Mouse (Mus musculus): ENCODE measurements around the gene Mt2. TPM values are rescaled to one million over a fixed set of nuclear protein-coding genes. Genes with fewer than 3 reads are reported as not detected.

The Mt2 gene
- polyA plus RNA-seq, 1 experiment from 2014 or later = 29.8 TPM

DNA sequence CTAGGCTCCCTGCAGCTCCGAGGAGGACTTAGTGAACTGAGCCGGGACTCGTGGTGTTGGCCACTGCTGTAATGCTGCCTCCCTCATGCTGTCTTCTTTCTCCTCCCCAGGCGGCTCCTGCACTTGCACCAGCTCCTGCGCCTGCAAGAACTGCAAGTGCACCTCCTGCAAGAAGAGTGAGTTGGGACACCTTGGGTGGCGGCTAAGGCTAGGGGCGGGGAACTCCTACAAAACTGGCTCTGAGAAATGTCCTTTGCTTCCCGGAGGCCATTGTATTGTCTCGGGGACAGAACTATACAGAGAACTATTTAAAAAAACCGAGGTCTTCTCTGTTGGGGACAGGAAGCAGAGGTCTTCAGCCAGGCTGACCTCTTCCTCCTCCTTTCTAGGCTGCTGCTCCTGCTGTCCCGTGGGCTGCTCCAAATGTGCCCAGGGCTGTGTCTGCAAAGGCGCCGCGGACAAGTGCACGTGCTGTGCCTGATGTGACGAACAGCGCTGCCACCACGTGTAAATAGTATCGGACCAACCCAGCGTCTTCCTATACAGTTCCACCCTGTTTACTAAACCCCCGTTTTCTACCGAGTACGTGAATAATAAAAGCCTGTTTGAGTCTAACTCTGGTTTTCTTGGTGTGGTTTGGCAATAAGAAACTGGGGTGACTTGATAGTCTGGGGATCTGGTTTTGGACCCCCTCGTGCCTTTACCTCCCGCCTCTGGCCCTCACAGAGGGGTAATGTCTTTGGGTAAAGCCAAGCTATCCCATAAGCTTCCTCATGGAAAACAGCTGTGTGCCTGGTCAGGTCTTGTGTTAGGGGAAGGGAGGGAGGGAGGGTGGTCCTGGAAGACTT lies 7.5 kb downstream of the Mt2 start:
- Histone ChIP-seq H3K4me3 (ENCODE audit: low read depth, low read length) (peak overlapping the region; percentile 30), H3K9me3 (ENCODE audit: control insufficient read depth, low read length) (no peaks in the 10 kb centered on the region), H3K4me1 (ENCODE audit: control insufficient read depth, insufficient read depth, low read length) (peaks cover 15% of the 10 kb centered on the region), H3K9ac (ENCODE audit: low read length) (no peak overlapping the region; the same call in 1 of the 2 replicates), H3K27me3 (ENCODE audit: control insufficient read depth, insufficient read depth, low read length) (peaks cover 74% of the 10 kb centered on the region), H3K27ac (ENCODE audit: low read depth, low read length) (no peak overlapping the region), H3K4me2 (peak overlapping the region; percentile 59), H3K36me3 (ENCODE audit: control insufficient read depth, insufficient read depth, low read length) (no peaks in the 10 kb centered on the region)
- ATAC-seq (ENCODE audit: low FRiP score) (no peak), DNase-seq (ENCODE audit: low spot score, missing footprints) (peak; percentile 95)
- 5% methylated on average over 25 of the region's 25 CpGs for WGBS

DNA sequence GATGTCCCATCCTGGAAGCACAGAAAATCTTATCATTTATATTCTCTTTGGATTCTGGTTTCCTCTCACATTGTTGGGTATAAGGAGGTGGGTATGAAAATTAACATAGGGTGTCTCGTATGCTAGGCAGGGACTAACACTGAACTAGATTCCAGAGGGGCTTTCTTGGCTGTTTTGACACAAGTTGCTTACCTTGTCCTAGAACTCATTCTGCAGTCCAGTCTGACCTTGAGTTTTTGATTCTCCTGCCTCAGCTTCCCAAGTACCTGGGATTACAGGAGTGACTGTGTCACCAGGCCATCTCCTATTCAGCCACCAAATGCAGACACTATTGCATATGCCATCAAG lies 8.1 kb downstream of the Mt2 start:
- ATAC-seq (ENCODE audit: low FRiP score) (no peak), DNase-seq (ENCODE audit: low spot score, missing footprints) (no peak)
- no peak overlapping the region for H3K9ac ChIP-seq (ENCODE audit: low read length)
- H3K4me3 ChIP-seq (ENCODE audit: low read depth, low read length) = no peak overlapping the region
- H3K4me2 ChIP-seq = no peak overlapping the region
- peaks cover 15% of the 10 kb centered on the region for H3K4me1 ChIP-seq (ENCODE audit: control insufficient read depth, insufficient read depth, low read length)
- 72% methylated on average over 1 of the region's 1 CpGs for WGBS
- H3K36me3 ChIP-seq (ENCODE audit: control insufficient read depth, insufficient read depth, low read length) = no peaks in the 10 kb centered on the region
- peaks cover 74% of the 10 kb centered on the region for H3K27me3 ChIP-seq (ENCODE audit: control insufficient read depth, insufficient read depth, low read length)
- no peaks in the 10 kb centered on the region for H3K9me3 ChIP-seq (ENCODE audit: control insufficient read depth, low read length)
- H3K27ac ChIP-seq (ENCODE audit: low read depth, low read length) = no peak overlapping the region

DNA sequence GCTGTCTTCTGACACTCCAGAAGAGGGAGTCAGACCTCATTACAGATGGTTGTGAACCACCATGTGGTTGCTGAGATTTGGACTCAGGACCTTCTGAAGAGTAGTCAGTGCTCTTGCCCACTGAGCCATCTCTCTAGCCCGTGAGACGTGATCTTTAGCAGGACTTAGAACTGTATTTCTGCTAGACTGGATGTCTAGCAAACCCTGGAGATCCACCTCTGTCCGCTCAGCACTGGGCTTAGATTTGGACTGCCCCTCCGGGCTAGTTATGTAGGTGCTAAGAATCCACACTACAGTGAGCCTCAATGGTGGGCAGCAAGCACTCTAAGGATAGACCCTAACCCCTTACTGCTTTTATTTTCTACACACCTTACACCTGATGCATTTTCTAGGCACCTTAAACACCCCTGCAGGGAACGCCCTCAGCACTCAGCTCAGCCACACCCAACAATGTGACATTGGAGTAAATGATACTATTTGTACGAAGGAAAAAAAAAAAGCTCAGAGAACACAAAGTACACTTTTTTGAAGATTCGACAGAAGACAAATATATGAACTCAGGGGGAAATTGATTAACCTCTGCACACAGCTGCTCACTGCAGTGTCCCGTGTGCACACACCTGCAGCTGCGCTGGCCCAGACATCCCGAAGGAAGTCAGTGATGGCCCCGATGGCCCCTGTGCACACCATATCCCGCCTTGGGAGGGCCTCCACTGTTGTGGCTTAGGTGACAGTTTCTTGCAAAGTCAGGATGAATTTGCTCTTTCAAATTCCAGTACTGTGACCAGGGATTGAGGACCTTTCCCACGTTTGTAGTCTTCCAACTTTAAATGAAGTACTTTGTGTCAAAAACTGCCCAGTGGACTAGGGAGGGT lies 9.8 kb downstream of the Mt2 start:
- no peaks in the 10 kb centered on the region for H3K9me3 ChIP-seq (ENCODE audit: control insufficient read depth, low read length)
- H3K36me3 ChIP-seq (ENCODE audit: control insufficient read depth, insufficient read depth, low read length) = no peaks in the 10 kb centered on the region
- no peak overlapping the region for H3K9ac ChIP-seq (ENCODE audit: low read length)
- DNase-seq (ENCODE audit: low spot score, missing footprints) (peak; percentile 84), ATAC-seq (ENCODE audit: low FRiP score) (no peak)
- no peak overlapping the region for H3K4me3 ChIP-seq (ENCODE audit: low read depth, low read length)
- WGBS = 69% methylated on average over 13 of the region's 13 CpGs
- peak overlapping the region; percentile 34; the same call in 1 of the 2 replicates for H3K4me2 ChIP-seq
- H3K27me3 ChIP-seq (ENCODE audit: control insufficient read depth, insufficient read depth, low read length) = peaks cover 80% of the 10 kb centered on the region
- H3K4me1 ChIP-seq (ENCODE audit: control insufficient read depth, insufficient read depth, low read length) = peaks cover 15% of the 10 kb centered on the region
- no peak overlapping the region for H3K27ac ChIP-seq (ENCODE audit: low read depth, low read length)

DNA sequence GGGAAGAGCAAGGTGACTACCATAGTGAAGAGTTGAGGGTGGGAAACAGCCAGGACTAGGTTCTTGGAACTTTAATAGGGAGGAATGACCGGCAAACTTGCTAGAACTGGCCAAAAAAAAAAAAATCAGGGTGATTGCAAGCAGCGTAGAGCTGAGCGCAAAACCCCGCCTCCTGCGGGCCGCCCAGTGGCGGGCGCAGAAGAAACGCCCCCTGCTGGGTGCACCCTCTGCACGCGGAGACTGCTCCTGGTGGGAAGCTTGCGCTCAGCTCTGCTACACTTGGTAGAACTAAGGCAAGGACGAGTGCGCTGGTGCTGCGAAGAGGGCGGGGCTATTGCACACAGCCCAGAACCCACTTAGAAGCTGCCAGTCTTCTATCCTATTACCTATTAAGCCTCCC lies 10.7 kb downstream of the Mt2 start:
- Histone ChIP-seq H3K4me1 (ENCODE audit: control insufficient read depth, insufficient read depth, low read length) (peaks cover 15% of the 10 kb centered on the region), H3K4me2 (peak overlapping the region; percentile 34), H3K27ac (ENCODE audit: low read depth, low read length) (no peak overlapping the region), H3K27me3 (ENCODE audit: control insufficient read depth, insufficient read depth, low read length) (peaks cover 78% of the 10 kb centered on the region), H3K36me3 (ENCODE audit: control insufficient read depth, insufficient read depth, low read length) (no peaks in the 10 kb centered on the region), H3K9ac (ENCODE audit: low read length) (no peak overlapping the region), H3K9me3 (ENCODE audit: control insufficient read depth, low read length) (no peaks in the 10 kb centered on the region), H3K4me3 (ENCODE audit: low read depth, low read length) (peak overlapping the region; percentile 15)
- peak; percentile 57 for ATAC-seq (ENCODE audit: low FRiP score)
- WGBS = under 1% methylated on average over 16 of the region's 16 CpGs
- peak; percentile 94 for DNase-seq (ENCODE audit: low spot score, missing footprints)

DNA sequence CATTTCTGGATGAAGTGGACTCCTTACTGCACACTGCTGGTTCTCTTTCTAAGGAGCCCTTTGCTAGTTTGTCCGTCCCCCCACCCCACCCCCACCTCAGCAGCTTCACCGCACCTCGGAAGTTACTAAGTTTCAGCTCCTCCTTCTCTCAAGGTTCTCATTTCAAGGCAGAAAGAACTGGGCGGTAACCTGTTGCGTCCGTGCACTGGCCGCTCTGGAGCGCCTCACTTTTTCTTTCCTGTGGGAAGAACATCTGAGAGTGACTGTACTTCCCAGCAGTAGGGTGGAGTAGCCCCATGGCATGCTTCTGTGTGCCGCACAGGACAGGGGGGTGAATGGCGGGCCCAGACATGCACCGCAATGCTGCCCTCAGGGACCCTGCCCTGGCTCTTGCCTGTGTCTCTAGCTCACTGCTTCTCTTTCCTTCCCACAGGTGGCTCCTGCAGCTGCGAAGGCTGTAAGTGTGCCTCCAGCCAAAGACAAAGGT lies 11.9 kb downstream of the Mt2 start:
- H3K9ac ChIP-seq (ENCODE audit: low read length) = no peak overlapping the region
- H3K4me3 ChIP-seq (ENCODE audit: low read depth, low read length) = no peak overlapping the region
- no peaks in the 10 kb centered on the region for H3K9me3 ChIP-seq (ENCODE audit: control insufficient read depth, low read length)
- H3K27me3 ChIP-seq (ENCODE audit: control insufficient read depth, insufficient read depth, low read length) = peaks cover 68% of the 10 kb centered on the region
- 20% methylated on average over 12 of the region's 12 CpGs for whole genome bisulfite sequencing
- H3K4me2 ChIP-seq = no peak overlapping the region
- H3K27ac ChIP-seq (ENCODE audit: low read depth, low read length) = no peak overlapping the region
- no peaks in the 10 kb centered on the region for H3K36me3 ChIP-seq (ENCODE audit: control insufficient read depth, insufficient read depth, low read length)
- DNase-seq (ENCODE audit: low spot score, missing footprints) (peak; percentile 90), ATAC-seq (ENCODE audit: low FRiP score) (no peak)
- peaks cover 12% of the 10 kb centered on the region for H3K4me1 ChIP-seq (ENCODE audit: control insufficient read depth, insufficient read depth, low read length)

DNA sequence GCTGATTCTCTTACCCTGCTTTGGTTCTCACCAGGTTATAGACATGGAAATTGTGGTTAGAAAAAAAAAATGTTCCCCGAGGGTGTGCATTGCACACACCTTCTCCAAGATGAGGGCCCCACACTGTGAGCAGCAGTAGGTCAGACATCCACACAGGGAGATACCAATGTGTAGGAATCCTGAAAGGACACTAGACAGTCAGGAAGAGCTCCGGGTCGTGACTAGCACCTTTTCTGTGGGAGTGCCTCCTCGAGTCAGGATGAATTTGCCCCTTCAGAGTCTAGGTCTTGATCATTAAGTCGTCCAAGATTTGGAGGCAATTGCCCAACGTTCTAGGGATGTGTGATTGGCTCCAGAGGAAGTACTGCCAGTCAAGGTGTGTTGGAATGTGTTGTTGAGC lies 13.3 kb downstream of the Mt2 start:
- H3K9ac ChIP-seq (ENCODE audit: low read length) = no peak overlapping the region
- no peaks in the 10 kb centered on the region for H3K36me3 ChIP-seq (ENCODE audit: control insufficient read depth, insufficient read depth, low read length)
- peaks cover 7% of the 10 kb centered on the region for H3K4me1 ChIP-seq (ENCODE audit: control insufficient read depth, insufficient read depth, low read length)
- no peak overlapping the region for H3K27ac ChIP-seq (ENCODE audit: low read depth, low read length)
- H3K4me3 ChIP-seq (ENCODE audit: low read depth, low read length) = no peak overlapping the region
- H3K9me3 ChIP-seq (ENCODE audit: control insufficient read depth, low read length) = no peaks in the 10 kb centered on the region
- ATAC-seq (ENCODE audit: low FRiP score) (no peak), DNase-seq (ENCODE audit: low spot score, missing footprints) (no peak)
- H3K27me3 ChIP-seq (ENCODE audit: control insufficient read depth, insufficient read depth, low read length) = peaks cover 56% of the 10 kb centered on the region
- 68% methylated on average over 6 of the region's 6 CpGs for WGBS
- no peak overlapping the region for H3K4me2 ChIP-seq

DNA sequence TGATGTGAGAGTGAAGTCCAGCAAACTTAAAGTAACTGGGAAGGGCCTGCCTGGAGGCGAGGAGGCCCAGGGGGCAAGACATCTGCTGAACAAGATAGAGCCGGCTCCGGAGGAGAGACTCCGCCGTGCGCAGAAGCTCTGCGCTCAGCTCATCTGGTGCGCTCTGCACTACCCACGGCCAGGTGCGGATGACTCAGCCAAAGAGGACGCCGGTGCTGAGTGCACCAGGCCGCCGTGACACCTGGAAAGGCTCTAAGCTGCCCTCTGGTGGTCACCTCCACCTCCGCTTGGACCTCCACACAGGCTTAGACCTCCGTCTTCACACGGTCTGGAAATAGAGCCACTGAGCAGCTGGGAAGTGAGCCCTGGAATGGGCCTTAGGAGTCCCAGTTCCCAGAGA lies 14.1 kb downstream of the Mt2 start:
- ATAC-seq (ENCODE audit: low FRiP score) (peak; percentile 64), DNase-seq (ENCODE audit: low spot score, missing footprints) (peak; percentile 93)
- Histone ChIP-seq H3K4me1 (ENCODE audit: control insufficient read depth, insufficient read depth, low read length) (peaks cover 7% of the 10 kb centered on the region), H3K4me3 (ENCODE audit: low read depth, low read length) (no peak overlapping the region), H3K27ac (ENCODE audit: low read depth, low read length) (no peak overlapping the region), H3K4me2 (no peak overlapping the region), H3K9me3 (ENCODE audit: control insufficient read depth, low read length) (no peaks in the 10 kb centered on the region), H3K27me3 (ENCODE audit: control insufficient read depth, insufficient read depth, low read length) (peaks cover 56% of the 10 kb centered on the region), H3K36me3 (ENCODE audit: control insufficient read depth, insufficient read depth, low read length) (no peaks in the 10 kb centered on the region), H3K9ac (ENCODE audit: low read length) (no peak overlapping the region)
- 9% methylated on average over 17 of the region's 17 CpGs for WGBS

DNA sequence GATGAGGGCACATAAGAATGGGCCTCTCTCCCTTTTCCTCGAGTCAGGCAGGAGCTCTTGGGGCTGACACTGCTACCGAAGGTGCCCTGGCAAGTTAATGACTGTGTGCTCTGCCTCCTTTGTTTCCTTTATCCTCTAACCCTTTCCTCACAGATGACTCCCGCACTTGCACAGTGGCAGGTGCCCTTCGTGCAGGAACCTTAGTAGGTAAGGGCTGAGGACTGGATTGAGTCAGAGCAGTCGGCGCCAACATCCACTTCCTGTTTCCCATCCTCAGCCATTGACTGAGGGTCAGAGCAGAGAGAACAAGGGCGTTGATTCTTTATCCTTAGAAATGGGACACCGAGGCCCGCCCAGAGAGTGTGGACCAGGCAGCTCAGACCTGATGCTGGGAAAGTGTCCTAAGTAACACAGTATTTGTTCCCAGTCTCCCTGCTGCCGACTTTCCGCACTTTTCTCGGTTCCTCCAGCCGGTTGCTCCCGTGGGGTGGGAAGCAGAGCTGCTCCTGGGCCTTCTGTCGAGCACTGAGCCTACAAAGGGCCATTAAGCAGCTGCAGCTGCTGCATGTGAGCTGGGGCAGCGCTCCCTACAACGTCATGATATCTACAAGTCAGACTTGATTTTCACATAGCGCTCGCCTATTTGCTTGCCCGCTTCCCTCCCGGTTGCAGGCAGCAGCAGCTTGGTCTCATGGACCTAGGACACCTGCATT lies 15.0 kb downstream of the Mt2 start:
- H3K36me3 ChIP-seq (ENCODE audit: control insufficient read depth, insufficient read depth, low read length) = no peaks in the 10 kb centered on the region
- H3K4me3 ChIP-seq (ENCODE audit: low read depth, low read length) = no peak overlapping the region
- WGBS = 35% methylated on average over 21 of the region's 21 CpGs
- no peak overlapping the region for H3K4me2 ChIP-seq
- peaks cover 50% of the 10 kb centered on the region for H3K27me3 ChIP-seq (ENCODE audit: control insufficient read depth, insufficient read depth, low read length)
- ATAC-seq (ENCODE audit: low FRiP score) (no peak), DNase-seq (ENCODE audit: low spot score, missing footprints) (peak; percentile 93)
- no peak overlapping the region for H3K9ac ChIP-seq (ENCODE audit: low read length)
- peaks cover 7% of the 10 kb centered on the region for H3K4me1 ChIP-seq (ENCODE audit: control insufficient read depth, insufficient read depth, low read length)
- H3K9me3 ChIP-seq (ENCODE audit: control insufficient read depth, low read length) = no peaks in the 10 kb centered on the region
- no peak overlapping the region for H3K27ac ChIP-seq (ENCODE audit: low read depth, low read length)

Measured in midbrain, embryonic 11.5 days (tissue).